Mouse (Mus musculus) right cerebral cortex, postnatal 36 days (tissue): Measurements from ENCODE around the gene Tmem9.
A peak's percentile ranks its signal among the peaks of the same experiment; 100 is the strongest.

ENCODE experiments used
- DNase-seq, 2 experiments: peaks; one replicate each; pipeline ENCODE4 v3.0.0; 2022; ENCODE audit warnings: low spot score in 2 of 2, mixed read lengths in 1 of 2

Gene Tmem9

GRCm38 (mm10) chr1:136007211-136008158, at the start of gene Tmem9:
Gene Tmem9, plus strand, starts transcription at chr1:136008150.
- peak; percentile 32 to 49 for DNase-seq

- no peak for DNase-seq
Measured at GRCm38 (mm10) chr1:135958483-135958882, 49.5 kb upstream of the Tmem9 start.

GRCm38 (mm10) chr1:135963177-135963576, 44.8 kb upstream of the Tmem9 start:
- DNase-seq: no peak

DNA sequence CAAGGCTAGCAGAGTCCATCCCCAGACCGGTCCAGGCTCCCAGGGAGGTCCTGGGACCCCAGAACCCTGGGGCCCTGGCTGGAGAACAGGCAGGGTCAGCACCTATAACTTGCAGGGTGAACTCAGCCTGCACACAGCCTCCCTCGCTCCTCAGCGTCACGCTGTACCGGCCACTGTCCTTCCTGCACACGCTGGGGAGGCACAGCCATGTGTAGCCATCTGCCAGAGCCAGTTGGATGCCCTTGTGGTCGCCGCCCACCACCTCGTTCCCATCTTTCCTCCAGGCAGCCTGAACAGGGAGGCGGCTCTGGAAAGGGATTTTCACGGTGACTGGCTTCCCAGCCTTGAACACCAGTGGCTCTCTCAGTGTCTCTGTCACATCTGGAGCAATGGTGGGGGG, 43.4 kb upstream of the Tmem9 start:
- peak in 1 of 2 experiments; percentile 17 for DNase-seq

- DNase-seq: no peak
Measured at GRCm38 (mm10) chr1:135967739-135968138, 40.2 kb upstream of the Tmem9 start.

GRCm38 (mm10) chr1:135970486-135970885, 37.5 kb upstream of the Tmem9 start:
- DNase-seq: no peak

- DNase-seq: no peak
Measured at GRCm38 (mm10) chr1:135972576-135972975, 35.4 kb upstream of the Tmem9 start.

- DNase-seq: no peak
Measured at GRCm38 (mm10) chr1:135984105-135984504, 23.8 kb upstream of the Tmem9 start.

- DNase-seq: no peak
Measured at GRCm38 (mm10) chr1:135989876-135990275, 18.1 kb upstream of the Tmem9 start.

GRCm38 (mm10) chr1:135993470-135993869, 14.5 kb upstream of the Tmem9 start:
- DNase-seq: no peak

DNA sequence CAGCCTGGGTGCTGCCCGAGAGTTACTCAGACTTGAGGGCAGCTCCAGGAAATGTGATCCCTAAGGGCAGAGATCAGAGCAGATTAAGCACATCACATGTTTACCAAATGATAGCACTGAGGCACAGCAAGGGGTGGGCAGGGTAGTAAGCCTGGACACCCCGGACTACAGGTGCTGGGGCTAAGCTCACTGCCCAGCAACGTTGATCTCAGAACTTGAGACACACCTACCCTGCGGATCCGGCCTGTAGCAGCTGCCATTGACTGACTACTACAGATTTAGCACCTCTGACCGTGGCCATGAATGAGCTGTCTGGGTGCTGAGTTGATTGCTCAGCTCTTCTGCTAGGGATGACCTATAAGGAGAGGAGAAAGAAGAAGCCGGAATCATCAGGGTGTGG, 10.4 kb upstream of the Tmem9 start:
- no peak for DNase-seq

- DNase-seq: no peak
Measured at GRCm38 (mm10) chr1:135999720-136000287, 8.1 kb upstream of the Tmem9 start.

DNA sequence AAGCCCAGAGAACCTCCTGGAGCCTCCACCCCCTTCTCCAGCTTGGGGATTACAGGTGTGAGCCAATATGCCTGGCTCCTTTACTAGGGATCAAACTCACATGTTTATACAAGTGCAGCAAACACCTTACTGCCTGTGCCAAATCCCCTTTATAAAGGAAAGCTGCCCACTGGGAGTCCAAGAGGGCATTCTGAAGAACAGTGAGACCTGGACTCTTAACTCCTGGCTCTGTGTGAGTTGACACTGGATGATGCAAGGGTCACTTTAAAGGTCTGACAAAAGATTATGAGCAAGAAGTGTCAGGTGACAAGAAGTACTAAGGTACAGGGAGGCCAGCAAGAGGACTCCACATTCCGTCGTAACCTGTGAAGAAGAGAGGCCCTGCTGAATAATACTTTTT, 6.5 kb upstream of the Tmem9 start:
- no peak for DNase-seq

DNA sequence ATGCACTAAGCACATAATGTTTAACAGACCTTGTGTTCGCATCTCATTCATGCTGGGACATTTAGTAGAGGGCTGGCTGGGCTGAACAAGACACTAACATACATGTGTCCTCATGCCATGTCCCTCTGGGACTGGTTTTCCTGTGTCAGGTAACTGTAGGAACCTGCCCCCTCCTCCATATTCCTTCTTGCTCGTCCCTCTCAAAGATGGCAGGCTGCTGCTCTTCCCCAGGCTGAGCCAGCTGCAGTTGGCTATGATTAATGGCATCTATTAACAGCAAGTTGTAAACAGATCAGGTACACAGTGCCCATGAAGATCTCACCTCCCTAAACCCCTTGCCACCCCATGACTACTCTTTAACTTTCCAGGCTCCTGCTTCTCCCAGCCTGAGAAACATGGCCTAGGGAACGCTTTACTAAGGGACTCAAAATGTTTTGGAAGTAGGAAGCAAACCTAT, 1.6 kb upstream of the Tmem9 start, which contains the start of gene Igfn1:
Gene Igfn1, minus strand, starts transcription at position 51 of the 457 bp plus-strand sequence.
- no peak for DNase-seq

DNA sequence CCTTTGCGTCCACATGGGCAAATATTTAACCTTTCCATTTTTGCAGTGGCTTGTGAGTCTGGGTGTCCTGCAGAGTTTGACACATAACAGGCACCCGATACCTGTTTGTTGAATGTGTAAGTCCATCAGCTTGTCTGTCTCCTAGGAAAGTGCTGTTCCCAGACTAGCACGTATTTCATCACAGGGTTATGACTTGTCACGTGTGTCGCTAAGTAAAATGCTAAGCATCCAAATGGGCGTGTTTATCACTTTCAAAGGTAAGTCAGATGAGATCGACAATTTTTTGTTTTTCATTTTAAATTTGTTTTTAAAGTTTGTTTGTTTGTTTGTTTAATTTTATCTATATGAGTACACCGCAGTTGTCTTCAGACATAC, 196 bp downstream of the Tmem9 start:
- no peak for DNase-seq

GRCm38 (mm10) chr1:136010247-136010646, 2.3 kb downstream of the Tmem9 start:
- no peak for DNase-seq

GRCm38 (mm10) chr1:136013513-136013912, 5.6 kb downstream of the Tmem9 start:
- no peak for DNase-seq

GRCm38 (mm10) chr1:136014796-136015502, 7.0 kb downstream of the Tmem9 start:
- DNase-seq: no peak

GRCm38 (mm10) chr1:136017307-136017706, 9.4 kb downstream of the Tmem9 start:
- DNase-seq: no peak

DNA sequence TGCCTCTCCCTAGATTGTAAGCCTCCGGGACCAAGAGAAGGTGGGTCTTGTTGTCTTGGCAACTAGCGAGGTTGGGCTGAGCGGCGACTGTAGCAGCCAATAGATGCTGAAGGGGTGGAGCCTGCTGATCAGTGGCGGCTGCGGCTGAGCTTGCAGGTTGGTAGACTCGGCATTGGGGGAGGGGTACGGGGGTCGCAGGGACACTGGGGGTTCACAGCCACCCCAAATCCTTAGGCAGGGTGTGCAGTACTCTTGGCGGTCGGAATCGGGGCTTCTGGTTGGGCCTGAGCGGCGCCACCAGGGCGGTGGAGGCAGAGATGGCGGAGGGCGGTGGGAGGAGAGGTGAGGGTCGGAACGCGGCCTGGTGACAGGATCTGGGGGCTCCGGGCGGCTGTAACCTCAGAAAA, 10.0 kb downstream of the Tmem9 start:
- peak; percentile 89 to 95 for DNase-seq

DNA sequence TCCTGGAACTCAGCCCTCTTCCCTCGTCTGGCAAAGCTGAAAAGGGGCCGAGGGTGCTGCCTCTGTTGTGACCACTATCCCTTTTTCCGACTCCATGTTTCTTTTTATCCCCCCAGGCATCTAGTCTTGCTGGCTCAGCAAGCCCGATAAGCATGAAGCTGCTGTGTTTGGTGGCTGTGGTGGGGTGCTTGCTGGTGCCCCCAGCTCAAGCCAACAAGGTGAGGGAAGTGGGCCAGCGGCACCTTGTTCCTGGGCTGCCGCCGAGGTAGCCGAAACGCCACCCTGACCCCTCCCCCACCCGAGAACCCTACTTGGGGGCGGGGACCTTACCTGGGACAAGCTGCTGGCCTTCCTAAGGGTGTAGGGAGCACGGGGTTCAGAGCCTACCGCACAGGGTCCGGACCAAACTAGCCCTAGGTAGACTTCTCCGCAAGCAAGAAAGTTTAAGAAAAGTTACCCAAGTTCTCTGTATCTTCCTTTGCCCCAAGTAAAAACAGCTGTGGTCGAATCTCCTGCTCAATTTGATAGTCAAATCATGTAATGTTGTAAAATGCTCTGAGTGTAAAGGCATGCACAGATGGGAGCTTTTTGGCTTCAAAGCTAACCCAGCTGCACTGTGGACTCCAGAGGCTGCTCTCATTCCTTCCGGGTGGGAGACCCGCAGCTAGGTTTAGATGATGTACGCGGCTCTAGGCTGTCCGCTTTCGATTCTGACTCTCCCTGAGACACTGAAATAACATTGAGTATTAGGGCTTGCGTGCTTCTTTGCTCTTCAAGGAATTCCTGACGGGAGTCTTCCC, 10.6 kb downstream of the Tmem9 start:
- DNase-seq: no peak
